Mouse (Mus musculus): Measurements from ENCODE around the gene Abhd14b.

The Abhd14b gene

DNA sequence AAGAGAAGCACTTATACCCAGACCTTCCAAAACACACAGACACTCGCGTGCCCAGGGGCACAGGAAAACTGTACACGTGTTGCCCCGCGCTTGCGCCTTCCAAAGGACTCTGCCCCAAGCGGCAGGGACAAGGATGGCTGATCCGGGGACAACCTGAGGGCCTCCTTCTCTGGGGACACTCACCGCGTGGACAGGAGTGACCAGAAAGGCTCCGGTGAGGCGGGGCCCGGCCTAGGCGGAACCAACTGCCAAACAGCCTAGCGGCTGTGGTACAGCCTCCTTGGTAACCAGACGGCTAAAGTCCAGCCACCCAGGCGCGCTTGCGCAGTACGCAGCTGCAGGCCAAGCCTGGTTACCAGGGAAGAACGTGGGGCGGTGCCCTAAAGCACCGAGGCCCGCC is at the start of gene Abhd14b, which contains the start of gene Abhd14a:
Gene Abhd14b (plus strand): TSS at position 112 of the 400 bp plus-strand sequence.
Gene Abhd14a (minus strand): TSS at position 331 of the 400 bp plus-strand sequence.
- peak; percentile 95 for DNase-seq (ENCODE audit: low read depth)

DNA sequence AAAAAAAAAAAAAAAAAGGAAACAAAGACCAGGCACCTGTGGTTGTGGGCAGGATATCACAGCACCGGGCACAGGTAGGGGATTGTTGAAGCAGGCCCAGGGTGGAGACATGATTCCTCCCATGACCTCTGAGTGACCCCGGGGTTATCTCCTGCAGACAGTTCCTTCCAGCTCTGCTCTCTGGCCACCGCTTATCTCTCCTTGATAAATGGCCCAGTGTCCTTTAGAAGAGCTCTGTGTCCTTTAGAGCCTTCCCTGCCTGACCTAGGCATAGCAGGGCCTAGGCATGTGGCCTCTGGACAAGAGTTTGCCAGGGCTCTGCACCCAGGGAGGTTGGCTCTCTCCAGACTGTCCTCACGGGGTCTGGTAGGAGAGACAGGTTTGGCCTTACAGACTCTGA is 49.5 kb upstream of the Abhd14b start:
- DNase-seq (ENCODE audit: low read depth): no peak

DNA sequence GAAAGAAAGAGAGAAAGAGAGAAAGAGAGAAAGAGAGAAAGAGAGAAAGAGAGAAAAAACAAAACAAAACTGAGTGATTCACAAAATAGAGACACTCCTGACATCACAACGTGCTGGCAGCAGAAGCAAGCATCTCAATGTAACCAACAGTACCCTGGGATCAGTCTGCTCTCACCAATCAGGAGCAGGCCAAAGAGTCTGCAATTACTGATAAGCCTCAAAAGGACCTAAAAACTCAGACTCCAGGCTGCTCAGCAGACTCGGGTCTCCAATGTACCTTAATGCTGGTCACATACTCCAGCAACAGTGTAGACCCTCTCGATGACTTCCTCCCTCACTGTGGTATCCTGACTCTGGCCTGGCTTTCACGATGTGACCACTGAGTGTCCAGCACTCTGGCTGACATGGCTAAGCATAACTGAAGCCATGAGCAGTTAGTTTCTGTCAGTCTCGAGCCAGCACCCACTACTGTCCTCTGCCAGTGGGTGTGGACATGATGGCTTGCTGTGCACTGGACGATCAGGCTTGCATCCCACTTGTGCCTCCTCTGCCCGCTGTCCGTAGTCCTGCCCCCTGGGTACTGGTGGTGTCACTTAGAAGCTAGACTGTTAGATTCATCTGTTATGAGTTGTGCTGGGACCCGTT is 48.5 kb upstream of the Abhd14b start:
- DNase-seq (ENCODE audit: low read depth): peak; percentile 39

DNA sequence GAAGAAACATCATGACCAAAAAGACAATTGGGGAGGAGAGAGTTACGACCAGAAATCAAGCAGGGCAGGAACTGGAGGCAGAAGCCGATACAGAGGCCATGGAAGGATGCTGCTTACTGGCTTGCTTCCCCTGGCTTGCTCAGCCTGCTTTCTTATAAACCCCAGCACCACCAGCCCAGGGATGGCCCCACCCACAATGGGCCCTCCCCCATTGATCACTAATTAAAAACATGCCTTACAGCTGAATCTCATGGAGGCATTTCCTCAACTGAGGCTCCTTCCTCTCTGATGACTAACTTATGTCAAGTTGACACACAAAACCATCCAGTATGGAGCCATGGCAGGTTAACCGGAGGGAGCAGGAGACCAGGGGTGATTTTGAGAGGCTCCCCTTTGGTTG is 47.5 kb upstream of the Abhd14b start:
- no peak for DNase-seq (ENCODE audit: low read depth)

DNA sequence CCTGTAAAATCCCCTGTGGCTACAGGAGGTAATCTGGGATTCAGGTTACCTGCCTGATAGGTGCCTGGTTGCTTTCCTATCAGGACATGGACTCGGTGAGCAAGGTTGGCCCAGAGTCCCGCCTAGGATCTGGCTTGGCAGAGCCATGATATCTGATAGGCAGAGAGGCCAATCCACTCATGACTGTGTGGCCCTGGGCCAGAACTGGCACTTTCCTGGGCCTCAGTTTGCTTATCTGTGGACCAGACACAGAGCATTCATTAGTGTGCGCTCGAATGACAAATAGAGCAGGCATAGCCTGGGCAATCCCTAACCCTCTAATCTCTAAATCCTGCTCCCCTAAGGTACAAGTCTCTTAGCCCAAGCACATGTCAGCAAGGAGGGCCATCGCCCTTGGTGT is 45.1 kb upstream of the Abhd14b start:
- DNase-seq (ENCODE audit: low read depth): no peak

DNA sequence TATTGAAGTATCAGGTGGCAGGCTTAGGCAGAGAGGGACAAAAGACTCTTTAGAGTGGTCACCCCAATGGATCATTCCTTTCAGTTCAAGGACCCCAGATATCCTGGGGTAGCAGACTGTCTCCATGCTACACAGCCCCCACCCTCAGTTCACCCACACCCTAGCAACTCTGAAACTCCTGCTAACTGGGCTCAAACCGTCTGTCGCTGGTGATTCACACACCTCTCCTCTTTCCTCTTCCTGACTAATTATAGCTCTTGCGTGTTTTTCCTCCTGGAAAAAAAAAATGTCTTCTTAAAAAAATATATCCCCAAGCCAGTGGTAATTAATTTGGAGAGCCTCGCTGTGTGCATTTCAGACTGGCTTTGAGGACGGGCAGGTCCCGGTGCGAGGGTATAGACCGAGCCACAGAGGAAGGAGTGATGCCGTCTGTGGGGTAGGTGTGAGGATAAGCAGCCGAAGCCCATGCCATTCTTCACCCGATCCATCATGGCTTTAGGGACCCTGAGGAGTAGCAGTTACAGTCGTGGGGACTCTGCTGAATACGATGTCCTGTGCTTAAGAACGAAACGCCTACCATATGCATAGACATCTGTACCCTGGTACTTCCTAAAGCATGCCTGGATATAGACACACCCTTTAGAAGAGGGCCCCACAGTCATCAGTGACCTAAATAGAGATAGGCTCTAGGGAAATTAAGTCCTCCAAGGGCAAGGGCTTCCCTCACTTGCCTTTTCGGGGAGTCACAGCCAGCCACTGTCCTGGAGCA is 44.5 kb upstream of the Abhd14b start:
- no peak for DNase-seq (ENCODE audit: low read depth)

DNA sequence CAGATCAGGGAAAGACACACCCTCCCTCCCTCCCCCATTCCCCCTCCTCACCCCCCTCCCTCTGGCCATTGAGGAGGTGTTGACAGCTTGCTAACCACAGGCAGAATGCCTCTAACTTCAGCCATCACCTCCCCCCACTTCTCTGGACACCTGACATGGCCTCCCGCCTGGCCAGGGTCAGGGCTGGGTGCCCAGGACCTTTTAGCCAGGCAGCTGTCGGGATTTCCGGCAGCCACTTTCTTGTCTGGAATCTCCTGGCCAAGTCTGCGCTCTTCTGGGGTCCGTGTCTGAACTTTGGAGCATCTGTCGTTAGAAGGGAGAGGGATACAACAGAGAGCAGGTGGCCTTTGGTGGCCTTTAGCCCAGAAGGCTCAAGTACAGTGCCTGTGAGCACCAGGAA is 42.0 kb upstream of the Abhd14b start:
- DNase-seq (ENCODE audit: low read depth): no peak

DNA sequence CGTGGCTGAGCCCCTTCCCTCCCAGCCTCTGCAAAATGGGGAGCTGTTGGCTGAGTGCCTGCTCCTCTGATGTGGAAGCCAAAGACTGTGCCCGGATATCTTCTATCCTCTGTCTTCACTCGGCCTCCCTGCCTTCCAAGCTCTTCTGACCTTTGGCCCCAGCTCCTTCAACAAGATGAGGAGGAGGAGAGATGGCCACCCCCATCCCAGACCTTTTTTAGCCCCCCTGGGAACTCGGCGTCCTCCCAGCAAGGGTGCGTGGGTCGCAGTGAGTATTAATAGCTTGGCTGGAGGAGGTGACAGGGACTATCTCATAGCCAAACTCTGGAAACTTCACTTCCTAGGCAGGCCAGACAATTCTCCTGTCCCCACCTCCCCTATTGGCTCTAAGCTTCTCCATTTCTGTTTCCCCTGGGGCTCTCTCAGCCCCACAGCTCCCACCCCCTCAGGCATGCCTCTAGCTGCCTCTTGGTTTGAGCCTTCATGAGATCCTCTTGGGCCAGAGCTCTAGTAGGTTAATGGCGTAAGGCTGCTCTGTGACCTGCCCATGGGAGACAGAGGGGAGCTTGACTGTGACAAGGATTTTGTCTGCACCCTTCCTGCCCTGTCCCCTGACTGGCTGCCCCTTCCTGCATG is 40.7 kb upstream of the Abhd14b start:
- DNase-seq (ENCODE audit: low read depth): no peak

DNA sequence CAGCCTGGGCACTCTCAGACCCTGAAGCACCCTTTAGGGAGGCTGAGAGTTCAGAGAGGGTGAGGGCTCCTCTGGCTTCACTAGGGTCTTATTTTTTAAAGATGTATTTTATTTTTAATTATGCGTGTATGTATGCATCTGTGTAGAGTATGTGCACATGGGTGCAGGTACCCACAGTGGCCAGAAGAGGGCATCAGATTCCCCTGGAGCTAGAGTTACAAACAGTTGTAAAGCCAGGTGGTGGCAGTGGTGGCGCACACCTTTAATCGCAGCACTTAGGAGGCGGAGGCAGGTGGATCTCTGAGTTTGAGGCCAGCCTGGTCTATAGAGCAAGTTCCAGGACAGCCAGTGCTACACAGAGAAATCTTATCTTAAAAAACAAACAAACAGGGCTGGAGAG is 38.2 kb upstream of the Abhd14b start:
- DNase-seq (ENCODE audit: low read depth): no peak

DNA sequence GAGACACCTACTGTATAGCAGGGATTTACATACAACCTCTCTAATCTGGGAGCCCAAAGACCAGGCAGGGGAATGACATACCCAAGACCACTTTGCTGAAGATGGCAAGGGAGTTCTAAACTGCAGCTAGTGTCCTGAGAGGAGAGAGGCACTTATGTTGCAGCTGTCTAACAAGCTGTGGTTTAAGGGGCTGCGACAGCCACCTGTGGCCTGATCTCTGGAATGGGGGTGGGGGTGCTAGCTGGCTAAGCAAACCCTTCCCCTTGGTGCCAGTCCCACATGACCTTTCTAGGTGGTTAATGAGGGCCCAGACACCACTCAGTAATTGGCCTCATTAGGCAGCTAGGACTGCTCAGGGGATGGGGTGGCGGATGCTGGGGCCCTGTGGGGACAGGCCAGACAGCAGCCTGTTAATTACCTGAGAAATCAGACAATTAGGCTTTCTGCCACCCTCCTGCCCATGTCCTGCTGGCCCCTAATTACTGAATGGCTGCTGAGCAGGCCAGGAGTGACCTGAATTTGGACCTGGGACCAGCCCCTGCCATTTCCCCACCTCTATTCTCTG is 37.1 kb upstream of the Abhd14b start:
- no peak for DNase-seq (ENCODE audit: low read depth)

DNA sequence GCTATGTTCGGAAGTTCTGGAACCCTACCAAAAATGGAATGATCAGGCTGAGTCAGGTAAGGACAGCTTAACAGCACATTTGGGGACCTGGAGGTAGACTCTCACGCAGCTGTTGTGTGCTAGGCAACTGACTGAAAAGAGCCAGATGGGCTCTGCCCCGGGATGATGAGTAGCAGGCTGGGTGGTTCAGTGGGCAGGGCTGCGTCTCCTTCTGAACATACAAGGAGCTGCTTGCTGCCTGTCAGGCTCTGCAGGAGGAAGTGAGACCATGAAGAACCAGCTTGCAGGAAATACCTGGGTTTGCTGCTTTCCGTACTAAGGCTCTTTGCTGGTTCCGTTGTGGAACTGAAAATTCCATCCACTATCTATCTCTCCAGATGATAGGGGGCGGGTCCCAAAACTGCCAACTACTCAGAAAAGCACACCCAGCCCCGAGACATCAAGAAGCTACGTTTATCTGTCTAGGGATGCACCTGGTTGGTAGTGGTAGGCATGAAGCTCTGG is 36.1 kb upstream of the Abhd14b start:
- peak; percentile 50 for DNase-seq (ENCODE audit: low read depth)

DNA sequence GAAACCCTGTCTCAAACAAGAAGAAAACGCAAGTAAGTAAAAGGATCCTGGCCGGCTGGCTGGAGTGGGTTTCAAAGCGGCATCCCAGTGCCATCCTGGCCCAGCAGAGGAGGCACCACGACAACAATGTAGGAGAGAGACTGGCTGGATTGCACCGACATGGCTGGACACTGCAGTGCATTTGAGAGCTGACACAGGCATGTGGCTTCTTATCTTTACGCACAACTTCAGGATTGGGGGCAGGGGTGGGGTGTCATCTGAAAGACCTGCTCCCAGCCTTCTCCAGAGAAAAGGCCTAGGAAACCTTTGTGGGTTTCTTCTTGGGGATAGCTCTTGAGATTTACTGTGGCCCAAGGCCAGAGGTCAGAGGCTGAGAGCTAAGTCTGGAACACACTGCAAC is 35.5 kb upstream of the Abhd14b start:
- DNase-seq (ENCODE audit: low read depth): no peak

DNA sequence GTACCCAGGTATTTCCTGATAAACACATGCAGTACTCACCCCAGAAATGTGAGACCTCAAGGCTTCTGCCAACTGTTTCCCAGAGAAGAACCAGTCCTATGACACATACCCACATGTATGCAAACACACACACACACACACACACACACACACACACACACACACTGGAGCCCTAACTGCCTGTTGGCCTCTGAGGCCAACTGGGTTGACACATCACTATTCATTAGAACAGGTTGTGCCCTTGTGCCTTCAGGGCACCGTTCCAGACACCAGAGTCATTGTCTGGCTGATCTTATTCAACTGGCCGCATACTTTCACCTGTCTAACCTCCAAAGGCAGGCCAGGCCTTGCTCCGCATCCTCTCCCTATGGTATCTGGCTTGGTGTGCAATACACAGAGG is 35.0 kb upstream of the Abhd14b start:
- no peak for DNase-seq (ENCODE audit: low read depth)

DNA sequence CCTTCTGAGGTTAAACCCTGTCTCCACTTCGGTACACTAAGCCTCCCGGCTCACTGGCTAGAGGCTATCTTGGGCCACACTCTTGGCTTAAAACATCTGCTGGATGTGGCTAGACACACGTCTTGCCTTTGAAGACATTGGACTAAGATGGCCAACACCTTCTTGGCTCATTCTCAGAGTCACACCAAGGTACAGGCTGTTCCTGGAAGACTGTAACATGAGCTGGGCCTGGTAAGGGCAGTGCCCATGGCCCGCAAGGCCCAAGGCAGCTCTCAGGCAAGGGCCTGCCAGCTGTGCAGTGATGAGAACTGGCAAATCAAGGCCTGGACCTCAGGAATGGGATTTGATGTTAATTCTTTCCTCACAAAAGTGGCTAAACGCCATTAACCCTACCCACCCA is 33.7 kb upstream of the Abhd14b start:
- no peak for DNase-seq (ENCODE audit: low read depth)

DNA sequence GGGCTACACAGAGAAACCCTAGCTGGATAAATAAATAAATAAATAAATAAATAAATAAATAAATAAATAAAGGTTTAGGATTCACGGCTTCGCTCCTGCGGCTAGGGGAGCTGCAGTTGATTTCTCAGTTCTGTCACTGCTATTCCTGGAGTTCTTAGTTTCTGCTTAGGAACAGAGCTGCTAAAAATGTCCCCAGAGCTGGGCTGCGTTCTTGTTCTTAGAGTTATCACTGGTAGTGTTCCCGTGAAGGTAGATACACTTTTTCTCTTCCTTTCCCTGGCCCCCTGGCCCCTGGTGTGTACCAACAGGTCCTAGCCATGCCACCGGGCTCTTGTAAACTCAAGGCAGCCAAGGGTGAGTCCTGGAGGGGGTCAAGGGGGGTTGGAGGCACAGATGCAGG is 30.4 kb upstream of the Abhd14b start:
- DNase-seq (ENCODE audit: low read depth): no peak

DNA sequence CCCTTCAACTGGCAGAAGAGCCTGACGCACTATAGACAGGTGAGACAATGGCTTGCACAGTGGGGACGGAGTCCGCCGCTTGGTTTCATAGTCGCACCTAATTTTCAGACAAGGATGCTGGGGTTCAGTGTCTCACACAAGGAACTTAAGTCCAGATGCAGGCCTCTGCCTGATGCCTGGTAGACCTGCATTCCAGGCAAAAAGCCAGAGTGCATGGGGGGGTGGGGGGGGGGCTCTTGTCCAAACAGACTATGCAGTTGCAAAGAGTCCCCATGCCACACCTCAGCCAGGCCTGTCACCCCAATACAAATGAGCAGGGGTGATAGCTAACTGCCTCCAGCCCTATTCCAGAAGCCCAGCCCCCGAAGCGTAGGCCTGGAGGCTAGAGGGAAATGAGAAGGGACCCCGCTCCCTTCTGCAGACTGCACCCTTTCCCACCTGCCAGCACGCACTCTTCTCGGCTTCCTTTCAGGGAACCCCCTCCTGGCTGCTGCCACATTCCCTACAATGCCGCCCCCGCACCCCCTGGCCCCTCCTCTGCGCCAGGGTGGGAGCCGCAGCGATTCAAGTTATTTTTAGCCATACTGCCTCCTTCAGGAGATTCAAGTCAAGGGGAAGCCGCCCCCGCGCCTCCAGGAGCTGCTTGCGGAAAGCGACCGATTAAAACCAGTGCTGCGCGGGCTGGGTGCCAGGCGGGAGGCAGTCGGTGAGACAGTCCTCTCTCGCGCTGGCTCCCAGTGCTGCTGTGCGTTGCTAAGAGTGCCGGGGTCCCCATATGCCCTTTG is 29.2 kb upstream of the Abhd14b start:
- no peak for DNase-seq (ENCODE audit: low read depth)

DNA sequence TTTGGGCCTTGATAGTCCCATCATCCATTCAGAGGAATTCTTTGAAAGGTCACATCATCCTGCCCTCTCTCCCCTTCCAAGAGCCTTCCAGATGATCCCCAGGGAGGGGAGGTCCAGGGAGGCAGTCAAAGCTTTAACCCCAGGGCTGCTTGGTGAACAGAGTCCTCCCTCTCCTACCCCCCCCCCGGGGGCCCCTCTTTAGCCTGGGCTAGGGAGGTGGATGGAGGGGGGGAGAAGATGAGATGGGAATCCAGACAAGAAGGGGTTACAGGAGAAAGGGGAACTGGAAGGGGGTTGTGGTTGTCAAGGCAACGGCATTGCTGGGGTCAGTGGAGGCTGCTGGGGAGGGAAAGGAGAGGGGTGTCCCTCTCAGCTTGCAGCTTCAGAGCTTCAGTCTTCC is 26.7 kb upstream of the Abhd14b start:
- no peak for DNase-seq (ENCODE audit: low read depth)

DNA sequence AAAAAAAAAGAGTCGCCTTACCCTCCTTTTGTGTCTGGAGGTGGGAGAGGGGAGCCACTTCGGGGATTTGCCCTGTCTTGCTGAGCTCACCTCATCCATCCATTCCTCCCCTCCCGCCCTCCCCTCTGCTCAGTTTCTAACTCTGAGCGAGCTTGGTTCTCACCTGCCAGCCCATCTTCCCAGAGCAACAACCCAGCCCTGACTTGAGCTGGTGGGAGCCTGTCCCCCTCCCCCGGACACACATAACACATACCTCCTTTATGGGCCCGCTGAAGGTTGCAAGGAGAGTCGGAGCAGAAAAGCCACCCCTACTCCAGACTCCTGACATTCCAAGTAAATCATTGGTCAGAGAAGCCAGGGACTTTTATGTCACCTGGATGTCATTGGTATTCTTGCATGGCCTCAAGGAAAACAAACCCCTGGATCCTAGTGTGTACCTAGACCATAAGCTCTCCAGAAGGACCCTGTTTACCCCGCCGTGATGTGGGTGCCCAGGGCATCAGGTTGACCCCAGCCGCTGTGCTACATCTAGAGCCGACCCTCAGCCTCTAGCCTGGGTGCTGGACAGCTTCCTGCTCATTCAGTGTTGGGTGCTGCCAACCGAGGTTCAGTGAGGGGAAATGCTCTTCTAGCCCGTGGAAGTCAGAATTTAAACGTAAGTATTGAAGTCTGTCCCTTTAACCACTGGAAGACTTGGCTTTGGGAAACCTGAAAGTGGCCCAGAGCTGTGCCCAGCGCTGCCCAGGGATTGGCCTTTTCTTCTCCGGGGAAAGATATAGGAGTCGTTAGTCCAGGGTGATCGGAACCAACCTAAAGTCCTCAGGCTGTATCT is 26.0 kb upstream of the Abhd14b start:
- DNase-seq (ENCODE audit: low read depth): no peak

DNA sequence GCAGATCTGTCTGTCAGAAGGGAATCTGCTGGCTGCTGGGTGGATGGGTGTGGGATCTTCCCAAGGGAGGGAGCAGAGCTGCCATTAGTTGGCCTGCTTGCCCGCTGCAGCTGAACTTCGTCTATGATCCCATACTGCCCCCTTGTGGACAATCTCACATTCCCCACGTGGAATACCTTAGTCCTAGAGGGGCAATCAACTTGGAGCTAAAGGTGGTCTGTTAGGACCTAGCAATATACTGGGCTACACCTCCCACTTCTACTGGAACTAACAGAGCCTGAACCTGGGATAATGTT is 25.4 kb upstream of the Abhd14b start:
- DNase-seq (ENCODE audit: low read depth): peak; percentile 87

DNA sequence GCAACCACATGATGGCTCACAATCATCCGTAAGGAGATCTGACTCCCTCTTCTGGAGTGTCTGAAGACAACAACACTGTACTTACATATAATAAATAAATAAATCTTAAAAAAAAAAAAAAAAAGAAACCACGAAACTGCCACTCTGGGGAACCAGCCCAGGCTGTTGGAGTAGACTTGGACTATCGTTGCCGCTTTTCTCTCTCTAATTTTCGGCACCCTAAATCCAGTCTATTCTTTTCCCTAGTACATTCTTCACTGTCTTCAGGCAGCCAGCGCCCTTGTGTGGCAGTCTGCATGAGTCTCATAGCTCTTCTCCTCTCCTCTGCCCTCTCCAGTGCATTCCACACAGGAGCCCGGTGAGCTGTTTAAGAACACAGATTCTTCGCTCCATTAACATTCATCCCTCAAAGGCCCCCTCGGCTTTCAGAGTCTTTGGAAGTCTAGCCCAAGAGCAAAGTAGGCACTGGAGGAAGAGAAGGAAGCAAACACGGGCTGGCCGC is 18.5 kb upstream of the Abhd14b start:
- peak; percentile 52 for DNase-seq (ENCODE audit: low read depth)

All from 416B (cell line).